Comparison of ENCODE assay signal across 12 mouse cellular contexts in genomic region chr8:69970880-69971279, GRCm38 (mm10). TPM values are rescaled to one million over a fixed set of nuclear protein-coding genes. Genes with fewer than 3 reads are reported as not detected.
DNase-seq lines count a peak whose midpoint lies in the region; ATAC-seq and TF ChIP-seq lines count a peak whose summit lies in the region.
"Had no signal": no experiment of that assay in that cellular context is flagged by ENCODE, and none has a peak within 500 bp of the region (broad histone marks: within the 10 kb centered on the region; RNA-seq: fewer than 3 reads in every experiment).

No protein-coding gene starts in this region.

- no peak for DNase-seq in heart, embryonic 10.5 days (ENCODE audit: low spot score)
- DNase-seq in heart, adult 9 months (ENCODE audit: low spot score in 2 of 2), result no peak
- no peak for DNase-seq in limb, embryonic 10.5 days (ENCODE audit: low spot score)
- peak; percentile 37 for DNase-seq in urinary bladder, postnatal 14 days (ENCODE audit: low spot score)
- DNase-seq in urinary bladder, postnatal 25 days (ENCODE audit: low spot score), result no peak
- DNase-seq in stomach, postnatal 0 days (ENCODE audit: low spot score), result peak; percentile 30
- no peak for DNase-seq in layer of hippocampus, adult 9-11 months
- DNase-seq: cerebellum, adult 18-20 months; kidney, adult 8-10 months had no signal

- ATAC-seq in limb, embryonic 12.5 days (ENCODE audit: insufficient number of reproducible peaks, insufficient read depth, low FRiP score, low TSS enrichment, low read depth), result no peak
- no peak for ATAC-seq in stomach, postnatal 0 days (ENCODE audit: low FRiP score, low TSS enrichment)

- WGBS in heart, embryonic 10.5 days, result 73% methylated on average over 2 of the region's 2 CpGs
- 97% methylated on average over 2 of the region's 2 CpGs for WGBS in limb, embryonic 12.5 days
- 89% methylated on average over 2 of the region's 2 CpGs for WGBS in limb, embryonic 10.5 days
- 56% methylated on average over 2 of the region's 2 CpGs for WGBS in stomach, postnatal 0 days

- H3K9me3 ChIP-seq in heart, embryonic 10.5 days, result no peaks in the 10 kb centered on the region
- H3K9me3 ChIP-seq in limb, embryonic 12.5 days, result no peaks in the 10 kb centered on the region
- H3K9me3 ChIP-seq in limb, embryonic 10.5 days (replicated peaks), result no peaks in the 10 kb centered on the region
- H3K9me3 ChIP-seq in stomach, postnatal 0 days (ENCODE audit: control insufficient read depth, low read length), result no peaks in the 10 kb centered on the region
- H3K9me3 ChIP-seq: forebrain, embryonic 12.5 days had no signal

- peaks cover 56% of the 10 kb centered on the region for H3K4me1 ChIP-seq in heart, embryonic 10.5 days
- peaks cover 33% of the 10 kb centered on the region for H3K4me1 ChIP-seq in limb, embryonic 12.5 days (replicated peaks)
- H3K4me1 ChIP-seq in limb, embryonic 10.5 days, result peaks cover 44% of the 10 kb centered on the region
- peaks cover 3% of the 10 kb centered on the region; the same call in 1 of the 2 replicates for H3K4me1 ChIP-seq in stomach, postnatal 0 days (replicated peaks; ENCODE audit: control insufficient read depth, insufficient read depth)

- no peak for TF ChIP-seq EP300 in stomach, postnatal 0 days (optimal IDR thresholded peaks at IDR 0.05)

- no peak overlapping the region for H3K9ac ChIP-seq in limb, embryonic 12.5 days (replicated peaks)
- no peak overlapping the region for H3K9ac ChIP-seq in stomach, postnatal 0 days (ENCODE audit: low read length)
- H3K9ac ChIP-seq: liver, embryonic 14.5 days had no signal

- peak overlapping the region; percentile 77; the same call in 1 of the 2 replicates for H3K4me2 ChIP-seq in limb, embryonic 12.5 days
- H3K4me2 ChIP-seq in stomach, postnatal 0 days (replicated peaks; ENCODE audit: low read depth), result no peak overlapping the region
- H3K4me2 ChIP-seq: forebrain, embryonic 12.5 days had no signal

- H3K27me3 ChIP-seq in heart, embryonic 10.5 days (ENCODE audit: insufficient read depth, poor library complexity, severe bottlenecking), result no peaks in the 10 kb centered on the region
- no peaks in the 10 kb centered on the region for H3K27me3 ChIP-seq in limb, embryonic 12.5 days
- no peaks in the 10 kb centered on the region for H3K27me3 ChIP-seq in limb, embryonic 10.5 days (ENCODE audit: low read depth, poor library complexity, severe bottlenecking)
- H3K27me3 ChIP-seq in stomach, postnatal 0 days (ENCODE audit: control insufficient read depth, insufficient read depth, low read length), result no peaks in the 10 kb centered on the region
- H3K27me3 ChIP-seq: forebrain, embryonic 12.5 days had no signal

- H3K36me3 ChIP-seq in heart, embryonic 10.5 days, result no peaks in the 10 kb centered on the region
- H3K36me3 ChIP-seq in limb, embryonic 12.5 days, result no peaks in the 10 kb centered on the region
- H3K36me3 ChIP-seq in limb, embryonic 10.5 days, result peaks cover 10% of the 10 kb centered on the region; the same call in 1 of the 2 replicates
- no peaks in the 10 kb centered on the region for H3K36me3 ChIP-seq in stomach, postnatal 0 days (ENCODE audit: control insufficient read depth, insufficient read depth, low read length)

- no peak overlapping the region for H3K27ac ChIP-seq in heart, embryonic 10.5 days
- H3K27ac ChIP-seq in limb, embryonic 12.5 days, result no peak overlapping the region
- H3K27ac ChIP-seq in limb, embryonic 10.5 days, result no peak overlapping the region
- H3K27ac ChIP-seq in stomach, postnatal 0 days (replicated peaks), result peak overlapping the region; percentile 30
- H3K27ac ChIP-seq: forebrain, embryonic 12.5 days; liver, embryonic 14.5 days had no signal

- peak overlapping the region; percentile 19; the same call in 1 of the 2 replicates for H3K4me3 ChIP-seq in heart, embryonic 10.5 days
- no peak overlapping the region for H3K4me3 ChIP-seq in limb, embryonic 12.5 days (replicated peaks)
- no peak overlapping the region for H3K4me3 ChIP-seq in limb, embryonic 10.5 days
- no peak overlapping the region for H3K4me3 ChIP-seq in stomach, postnatal 0 days (ENCODE audit: low read depth, low read length)
- H3K4me3 ChIP-seq: forebrain, embryonic 12.5 days had no signal

- no peak for TF ChIP-seq CTCF in stomach, postnatal 0 days (IDR thresholded peaks at IDR 0.05; ENCODE audit: low read depth)

RNA-seq across cellular contexts. Expression of gene Gatad2a, which starts 25.3 kb away (rescaled TPM):
- 47.5 and 49.0 TPM in 2 replicates for polyA plus RNA-seq in heart, embryonic 10.5 days (2016; fragmentation: Nextera tagmentation; extraction: Ambion mirVana)
- 51.3 and 68.4 TPM in 2 replicates for polyA plus RNA-seq in limb, embryonic 12.5 days (2016; fragmentation: Nextera tagmentation; extraction: Ambion mirVana)
- 58.9 and 69.2 TPM in 2 replicates for polyA plus RNA-seq in limb, embryonic 10.5 days (2016; fragmentation: Nextera tagmentation; extraction: Ambion mirVana)
- 32.4 and 36.4 TPM in 2 replicates for polyA plus RNA-seq in stomach, postnatal 0 days (2015; fragmentation: Nextera tagmentation; extraction: Ambion mirVana)

Comparison
In these comparisons a context has a peak if more than half of its experiments do, and no peak if none do; other contexts are left out.
1. DNase-seq: peak in urinary bladder, postnatal 14 days (single experiment) and stomach, postnatal 0 days (single experiment); none in heart, embryonic 10.5 days (single experiment), heart, adult 9 months (0 of 2), limb, embryonic 10.5 days (single experiment), urinary bladder, postnatal 25 days (single experiment) and layer of hippocampus, adult 9-11 months (single experiment).